Mouse (Mus musculus) heart, postnatal 25 days (tissue): ENCODE results near the gene Shpk. TPM values are rescaled to one million over a fixed set of nuclear protein-coding genes. Genes with fewer than 3 reads are reported as not detected.

Experiments
- DNase-seq: peaks from one replicate; pipeline ENCODE4 v3.0.0; 2022; ENCODE audit warnings: low spot score
- intact Hi-C: fragments of 180-260 bp; cut with DNase I; formaldehyde crosslinking; loops from one replicate; pipeline ENCODE4 v1.15.1; 2025
- total RNA-seq, 2 experiments: library from RNA; stranded (reverse); gene quantifications; 2 replicates each; pipeline ENCODE4 v1.2.3; 2021

Gene Shpk
- total RNA-seq, 2 experiments from 2014 or later = 1.4 TPM

GRCm38 (mm10) chr11:73257362-73257945 lies 58.2 kb downstream of the Shpk start:
- intact Hi-C loops = no loop called here
- DNase-seq = no peak

- intact Hi-C loops = no loop called here
- no peak for DNase-seq
These were observed 59.4 kb downstream of the Shpk start for GRCm38 (mm10) chr11:73258664-73259063.

DNA sequence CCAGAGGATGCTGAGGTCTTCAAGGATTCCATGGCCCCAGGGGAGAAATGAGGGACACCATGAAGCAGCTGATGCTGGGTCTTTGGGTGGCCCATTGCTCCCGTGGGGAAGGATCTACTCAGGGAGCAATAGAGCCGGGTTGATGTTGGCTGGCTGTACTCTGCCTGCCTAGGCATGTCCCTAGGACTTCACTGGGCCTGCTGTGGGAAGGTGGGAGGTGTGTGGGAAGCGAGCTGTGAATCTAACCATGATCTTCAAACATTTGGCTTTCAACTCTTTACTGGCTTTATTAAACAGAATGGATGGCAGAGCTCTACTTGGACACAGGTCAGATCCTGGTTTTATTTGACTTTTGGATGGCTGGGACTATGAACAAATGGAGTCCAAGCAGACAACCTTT lies 61.2 kb downstream of the Shpk start:
- intact Hi-C loops = no loop called here
- DNase-seq = no peak

GRCm38 (mm10) chr11:73261385-73261784 lies 62.1 kb downstream of the Shpk start:
- DNase-seq = no peak
- intact Hi-C loops = no loop called here

DNA sequence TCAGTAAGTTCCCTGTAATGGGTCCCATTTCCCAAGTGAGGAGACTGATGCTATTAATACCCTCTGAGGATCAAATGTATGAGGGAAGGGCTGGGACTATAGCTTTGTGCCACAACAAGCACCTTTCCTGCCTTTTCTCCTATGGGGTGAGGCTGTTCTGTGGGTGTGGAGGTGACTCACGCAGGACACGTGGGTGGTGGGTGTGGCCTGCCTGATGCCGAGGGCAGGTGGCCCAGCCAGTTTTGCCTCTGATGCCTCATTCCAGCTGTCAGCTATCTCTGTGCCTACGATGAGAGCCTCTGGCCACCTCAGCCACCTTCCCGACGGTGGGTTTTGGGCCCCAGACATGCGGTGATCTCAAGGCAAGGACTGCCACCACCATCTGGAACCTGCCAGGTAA lies 68.0 kb downstream of the Shpk start, which contains the start of gene Trpv3:
Trpv3 (plus strand) TSS at position 122 of the 400 bp plus-strand sequence.
- intact Hi-C loops = no loop called here
- DNase-seq = no peak

Other genes starting within 250 kb of the Shpk start
- gene Atp2a3, start 238.3 kb upstream of the Shpk start, total RNA-seq = 10 to 100 TPM; 11.5 to 12.2 TPM
- under 1 TPM; 0.29 to 0.50 TPM for gene P2rx1, start 200.4 kb upstream of the Shpk start, total RNA-seq
- gene Camkk1, start 180.5 kb upstream of the Shpk start, total RNA-seq = 1 to 10 TPM in 1 of 2 experiments, under 1 TPM in 1; 0.95 to 1.2 TPM
- gene Ncbp3, start 151.7 kb upstream of the Shpk start, total RNA-seq = 1 to 10 TPM; 5.6 to 6.2 TPM
- gene Itgae, start 108.9 kb upstream of the Shpk start, total RNA-seq = under 1 TPM; 0.08 to 0.16 TPM
- gene Haspin, start 61.2 kb upstream of the Shpk start, total RNA-seq = under 1 TPM; 0.17 to 0.34 TPM
- 10 to 100 TPM; 13.0 to 13.3 TPM for gene P2rx5, start 39.0 kb upstream of the Shpk start, total RNA-seq
- gene Emc6, start 22.4 kb upstream of the Shpk start, total RNA-seq = 10 to 100 TPM; 78.3 to 84.4 TPM
- 10 to 100 TPM; 45.9 to 50.0 TPM for gene Tax1bp3, start 22.4 kb upstream of the Shpk start, total RNA-seq
- gene Ctns, start 418 bp upstream of the Shpk start, total RNA-seq = 10 to 100 TPM; 12.1 to 14.3 TPM
- gene Trpv1, start 34.8 kb downstream of the Shpk start, total RNA-seq = not detected
- under 1 TPM; 0.03 to 0.05 TPM for gene Trpv3, start 67.9 kb downstream of the Shpk start, total RNA-seq
- 1 to 10 TPM; 1.3 to 1.4 TPM for gene Aspa, start 130.1 kb downstream of the Shpk start, total RNA-seq
- gene Gm49340, start 130.3 kb downstream of the Shpk start, total RNA-seq = not detected
- gene Spata22, start 130.3 kb downstream of the Shpk start, total RNA-seq = not detected
- gene Olfr20, start 151.3 kb downstream of the Shpk start, total RNA-seq = not detected
- not detected for gene Olfr376, start 171.8 kb downstream of the Shpk start, total RNA-seq
- gene Olfr1, start 200.2 kb downstream of the Shpk start, total RNA-seq = not detected
- gene Olfr378, start 229.0 kb downstream of the Shpk start, total RNA-seq = not detected